Mouse (Mus musculus) cerebellum, adult 2 months (tissue): ENCODE results near the gene Copa. TPM values are rescaled to one million over a fixed set of nuclear protein-coding genes. Genes with fewer than 3 reads are reported as not detected.

Experiments used
- DNase-seq, 2 experiments: peaks; one replicate each; pipeline ENCODE4 v3.0.0; 2021
- H3K27ac ChIP-seq: fragments of 200-500 bp; 2 replicates; pipeline ENCODE4 v1.5.1; 2012; ENCODE audit warnings: low read length, control low read depth, inconsistent platforms; ENCODE audit not compliant: insufficient read depth
- H3K27me3 ChIP-seq: fragments of 200-500 bp; 2 replicates; pipeline ENCODE4 v1.6.1; 2012; ENCODE audit warnings: inconsistent platforms, mild to moderate bottlenecking, low read length, moderate library complexity; ENCODE audit not compliant: control insufficient read depth, insufficient read depth
- H3K4me1 ChIP-seq: fragments of 200-500 bp; 2 replicates; pipeline ENCODE4 v1.6.1; 2011; ENCODE audit warnings: low read length; ENCODE audit not compliant: control insufficient read depth, insufficient read depth
- H3K4me3 ChIP-seq: fragments of 200-500 bp; replicated peaks from 2 replicates; pipeline ENCODE3; 2011; ENCODE audit warnings: mild to moderate bottlenecking, low read depth, low read length, control low read depth; ENCODE audit not compliant: insufficient read depth
- CTCF ChIP-seq: fragments of 200-500 bp; IDR thresholded peaks from 2 replicates; pipeline ENCODE4 v1.5.1; 2011; ENCODE audit warnings: low read depth, mild to moderate bottlenecking, control low read depth, low read length, moderate library complexity, borderline replicate concordance; ENCODE audit not compliant: insufficient read depth
- POLR2A ChIP-seq: fragments of 200-500 bp; IDR thresholded peaks from 2 replicates; pipeline ENCODE4 v1.6.1; 2011; ENCODE audit warnings: low read length, control low read depth, borderline replicate concordance; ENCODE audit not compliant: insufficient read depth
- WGBS: fragments of 180-500 bp; shearing (Covaris S2); methylation state at CpG from one replicate; pipeline ENCODE4 v1.1.7; 2018; 5-methylcytosine and 5-hydroxymethylcytosine counted together
- polyA plus RNA-seq: library from polyadenylated mRNA; depleted of rRNA; stranded (reverse); fragments of >200 nt; gene quantifications from 2 replicates; pipeline ENCODE4 v1.2.3, GENCODE M21; 2012

Copa gene
- polyA plus RNA-seq, 1 experiment, result 131 TPM

- WGBS, result 29% methylated on average over 6 of the region's 6 CpGs
- no peak for DNase-seq
- Histone ChIP-seq H3K4me3 (no peak overlapping the region), H3K4me1 (no peaks in the 10 kb centered on the region), H3K27ac (no peak overlapping the region), H3K27me3 (no peaks in the 10 kb centered on the region)
- TF ChIP-seq POLR2A, result no peak
- no peak for TF ChIP-seq CTCF
Observed at GRCm38 (mm10) chr1:172095202-172095601, 12.9 kb downstream of the Copa start.

GRCm38 (mm10) chr1:172099325-172100033 lies 17.1 kb downstream of the Copa start:
- Histone ChIP-seq H3K27me3 (no peaks in the 10 kb centered on the region), H3K27ac (no peak overlapping the region), H3K4me1 (no peaks in the 10 kb centered on the region), H3K4me3 (no peak overlapping the region)
- WGBS, result 18% methylated on average over 6 of the region's 6 CpGs
- no peak for TF ChIP-seq CTCF
- TF ChIP-seq POLR2A, result no peak
- DNase-seq, result peak; percentile 48 to 65

- 81% methylated on average over 4 of the region's 4 CpGs for WGBS
- H3K27ac ChIP-seq, result no peak overlapping the region
- no peaks in the 10 kb centered on the region for H3K4me1 ChIP-seq
- H3K27me3 ChIP-seq, result no peaks in the 10 kb centered on the region
- H3K4me3 ChIP-seq, result no peak overlapping the region
- TF ChIP-seq CTCF, result no peak
- no peak for TF ChIP-seq POLR2A
- no peak for DNase-seq
Observed at GRCm38 (mm10) chr1:172103619-172104018, 21.3 kb downstream of the Copa start.

GRCm38 (mm10) chr1:172105101-172105500 lies 22.8 kb downstream of the Copa start:
- no peaks in the 10 kb centered on the region for H3K27me3 ChIP-seq
- DNase-seq, result no peak
- 62% methylated on average over 11 of the region's 11 CpGs for WGBS
- H3K4me3 ChIP-seq, result no peak overlapping the region
- no peak overlapping the region for H3K27ac ChIP-seq
- TF ChIP-seq CTCF (no peak), POLR2A (no peak)
- H3K4me1 ChIP-seq, result no peaks in the 10 kb centered on the region

GRCm38 (mm10) chr1:172107777-172108477 lies 25.6 kb downstream of the Copa start:
- Histone ChIP-seq H3K4me1 (no peaks in the 10 kb centered on the region), H3K27ac (no peak overlapping the region), H3K27me3 (no peaks in the 10 kb centered on the region), H3K4me3 (no peak overlapping the region)
- TF ChIP-seq POLR2A, result no peak
- no peak for TF ChIP-seq CTCF
- DNase-seq, result no peak
- 26% methylated on average over 10 of the region's 10 CpGs for WGBS

- Histone ChIP-seq H3K27ac (no peak overlapping the region), H3K27me3 (no peaks in the 10 kb centered on the region), H3K4me1 (no peaks in the 10 kb centered on the region), H3K4me3 (no peak overlapping the region)
- DNase-seq, result no peak
- WGBS, result 92% methylated on average over 5 of the region's 5 CpGs
- TF ChIP-seq POLR2A (no peak), CTCF (no peak)
Observed at GRCm38 (mm10) chr1:172116948-172117347, 34.6 kb downstream of the Copa start.

GRCm38 (mm10) chr1:172119100-172119499 lies 36.8 kb downstream of the Copa start:
- TF ChIP-seq CTCF (no peak), POLR2A (no peak)
- 80% methylated on average over 6 of the region's 6 CpGs for WGBS

GRCm38 (mm10) chr1:172119720-172120119 lies 37.4 kb downstream of the Copa start:
- H3K4me1 ChIP-seq, result no peaks in the 10 kb centered on the region
- H3K27ac ChIP-seq, result no peak overlapping the region
- H3K4me3 ChIP-seq, result no peak overlapping the region
- WGBS, result 9% methylated on average over 3 of the region's 3 CpGs
- TF ChIP-seq CTCF, result peak; percentile 72
- TF ChIP-seq POLR2A, result no peak
- H3K27me3 ChIP-seq, result no peaks in the 10 kb centered on the region
- peak; percentile 34 to 63 for DNase-seq

More at GRCm38 (mm10) chr1:172119100-172119499, 36.8 kb downstream of the Copa start:
- DNase-seq, result no peak
- Histone ChIP-seq H3K27ac (no peak overlapping the region), H3K4me3 (no peak overlapping the region), H3K4me1 (no peaks in the 10 kb centered on the region), H3K27me3 (no peaks in the 10 kb centered on the region)
